Mouse (Mus musculus) liver, embryonic 12.5 days (tissue): Measurements from ENCODE around the gene Erg28. TPM values are rescaled to one million over a fixed set of nuclear protein-coding genes. Genes with fewer than 3 reads are reported as not detected.

ENCODE experiments used
- ATAC-seq: fragments of 200-750 bp; cut with Nextera tagmentation; 2 replicates; pipeline ENCODE4 v1.8.0; 2017; ENCODE audit warnings: moderate number of reproducible peaks, mild to moderate bottlenecking, moderate library complexity
- H3K27ac ChIP-seq: fragments of 300-500 bp; sonication (generic); 2 replicates; pipeline ENCODE4 v1.5.1; 2016; ENCODE audit warnings: mild to moderate bottlenecking
- H3K27me3 ChIP-seq: fragments of 300-500 bp; sonication (generic); replicated peaks from 2 replicates; pipeline ENCODE4 v1.6.1; 2016; ENCODE audit warnings: mild to moderate bottlenecking, moderate library complexity
- H3K36me3 ChIP-seq: fragments of 300-500 bp; sonication (generic); 2 replicates; pipeline ENCODE4 v1.6.1; 2016; ENCODE audit warnings: mild to moderate bottlenecking, moderate library complexity
- H3K4me1 ChIP-seq: fragments of 300-500 bp; sonication (generic); 2 replicates; pipeline ENCODE4 v1.6.1; 2016
- H3K4me2 ChIP-seq: fragments of 300-500 bp; sonication (generic); 2 replicates; pipeline ENCODE4 v1.6.1; 2016; ENCODE audit warnings: mild to moderate bottlenecking, moderate library complexity
- H3K4me3 ChIP-seq: fragments of 300-500 bp; sonication (generic); 2 replicates; pipeline ENCODE4 v1.5.1; 2016; ENCODE audit warnings: mild to moderate bottlenecking, moderate library complexity
- H3K9ac ChIP-seq: fragments of 300-500 bp; sonication (generic); 2 replicates; pipeline ENCODE4 v1.6.1; 2016; ENCODE audit warnings: mild to moderate bottlenecking, moderate library complexity
- H3K9me3 ChIP-seq: fragments of 300-500 bp; sonication (generic); replicated peaks from 2 replicates; pipeline ENCODE4 v1.6.1; 2016; ENCODE audit warnings: mild to moderate bottlenecking, moderate library complexity
- WGBS: fragments of 180-500 bp; shearing (Covaris S2); methylation state at CpG from one replicate; pipeline ENCODE4 v1.1.7; 2016; ENCODE audit not compliant: insufficient replicate concordance; 5-methylcytosine and 5-hydroxymethylcytosine counted together
- polyA plus RNA-seq: library from polyadenylated mRNA; unstranded; fragments of >200 nt; fragmentation: Nextera tagmentation; extraction: Ambion mirVana; gene quantifications from 2 replicates; pipeline ENCODE4 v1.2.1, GENCODE M21; 2016

The Erg28 gene
- polyA plus RNA-seq, 1 experiment from 2014 or later: 99.3 TPM

DNA sequence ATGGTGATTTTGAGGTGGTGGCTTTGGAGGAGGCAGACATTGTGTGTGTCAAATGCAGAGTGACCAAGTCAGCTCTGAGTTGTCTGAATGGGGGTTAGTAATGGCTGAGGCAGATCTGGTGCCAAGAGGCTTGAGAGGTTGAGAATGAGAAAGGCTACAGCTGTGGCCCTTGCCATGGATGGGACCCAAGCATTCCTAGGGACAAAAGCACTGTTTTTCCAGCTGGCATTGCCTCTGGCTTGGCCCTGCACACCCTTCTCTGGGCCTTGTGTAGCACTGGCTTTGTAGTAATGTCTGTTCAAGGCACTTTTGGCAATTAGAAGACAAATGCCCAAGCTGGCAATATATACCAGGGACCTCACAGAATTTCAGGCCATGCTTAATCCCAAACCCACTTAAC is 13.4 kb downstream of the Erg28 start:
- no peak overlapping the region for H3K27ac ChIP-seq
- no peak overlapping the region for H3K9ac ChIP-seq
- H3K27me3 ChIP-seq: no peaks in the 10 kb centered on the region
- H3K4me1 ChIP-seq: peaks cover 5% of the 10 kb centered on the region; the same call in 1 of the 2 replicates
- H3K4me2 ChIP-seq: no peak overlapping the region
- H3K36me3 ChIP-seq: peaks cover 51% of the 10 kb centered on the region
- H3K9me3 ChIP-seq: no peaks in the 10 kb centered on the region
- ATAC-seq: no peak
- no peak overlapping the region for H3K4me3 ChIP-seq

DNA sequence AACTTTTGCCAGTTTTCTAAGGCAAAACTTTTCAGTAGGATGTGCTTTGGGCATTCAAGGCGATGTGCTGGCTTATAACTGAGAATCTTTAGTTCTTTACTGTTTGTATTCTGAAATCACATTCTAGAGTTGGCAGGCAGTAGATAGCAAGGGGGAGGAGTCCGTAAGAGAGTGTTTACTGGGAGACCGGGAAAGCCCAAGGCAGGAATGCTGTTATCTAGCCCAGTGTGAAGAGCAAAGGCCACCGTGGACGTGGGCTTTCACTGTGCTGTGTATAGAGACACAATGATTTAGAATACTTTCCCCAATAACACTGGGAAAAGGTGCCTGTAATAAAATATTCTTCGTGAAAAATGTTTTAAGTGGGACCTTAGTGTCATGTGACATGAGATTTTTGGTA is 14.6 kb downstream of the Erg28 start:
- H3K27ac ChIP-seq: no peak overlapping the region
- no peak overlapping the region for H3K4me3 ChIP-seq
- H3K27me3 ChIP-seq: no peaks in the 10 kb centered on the region
- H3K4me1 ChIP-seq: peaks cover 5% of the 10 kb centered on the region; the same call in 1 of the 2 replicates
- H3K36me3 ChIP-seq: peaks cover 40% of the 10 kb centered on the region
- H3K4me2 ChIP-seq: no peak overlapping the region
- H3K9ac ChIP-seq: no peak overlapping the region
- peak; percentile 64; the same call in 1 of the 2 replicates for ATAC-seq
- WGBS: 38% methylated on average over 6 of the region's 6 CpGs
- no peaks in the 10 kb centered on the region for H3K9me3 ChIP-seq

DNA sequence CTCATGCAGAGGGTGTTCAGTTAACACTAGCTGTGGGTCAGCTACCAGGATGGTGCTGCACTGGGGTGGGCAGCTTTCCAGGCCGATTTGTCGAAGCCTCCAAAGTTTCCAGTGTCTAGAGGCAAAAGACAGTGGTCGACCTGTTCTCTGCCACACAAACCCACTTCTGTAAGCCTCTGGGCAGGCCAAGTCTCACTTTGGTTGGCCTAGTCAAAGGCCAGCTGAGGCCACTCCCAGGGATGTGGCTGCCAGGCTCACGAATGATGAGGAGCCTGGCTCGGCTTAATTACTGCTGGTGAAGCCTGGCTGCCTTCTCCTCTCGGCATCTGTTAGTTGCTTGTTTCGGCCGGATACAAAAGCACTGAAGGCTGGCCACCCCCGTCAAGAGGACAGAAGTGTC is 24.3 kb downstream of the Erg28 start:
- H3K9ac ChIP-seq: no peak overlapping the region
- no peak for ATAC-seq
- H3K9me3 ChIP-seq: no peaks in the 10 kb centered on the region
- 70% methylated on average over 9 of the region's 9 CpGs for WGBS
- H3K4me1 ChIP-seq: no peaks in the 10 kb centered on the region
- H3K4me3 ChIP-seq: no peak overlapping the region
- no peak overlapping the region for H3K27ac ChIP-seq
- no peak overlapping the region for H3K4me2 ChIP-seq
- no peaks in the 10 kb centered on the region for H3K36me3 ChIP-seq
- H3K27me3 ChIP-seq: no peaks in the 10 kb centered on the region

DNA sequence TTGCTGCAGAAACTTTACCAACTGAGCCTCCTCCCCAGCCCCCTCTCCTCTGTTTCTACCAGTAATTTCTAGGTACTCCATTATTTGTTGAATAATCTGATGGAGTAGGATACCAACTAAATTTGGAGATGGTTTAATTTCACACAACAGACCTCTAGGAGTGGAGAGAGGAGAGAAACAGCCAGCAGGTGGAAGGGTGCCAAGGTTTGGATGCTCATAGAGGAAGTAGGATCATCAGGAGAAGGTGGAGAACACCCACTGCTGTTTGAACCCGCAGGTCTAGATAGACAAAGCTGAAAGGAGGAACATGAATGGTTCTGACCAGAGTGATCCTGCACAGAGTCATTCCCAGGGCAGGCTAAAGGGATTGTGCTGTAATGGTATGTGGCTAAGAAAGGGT is 28.8 kb downstream of the Erg28 start:
- ATAC-seq: no peak
- H3K9ac ChIP-seq: no peak overlapping the region
- H3K9me3 ChIP-seq: no peaks in the 10 kb centered on the region
- 44% methylated on average over 1 of the region's 1 CpGs for WGBS
- H3K4me2 ChIP-seq: no peak overlapping the region
- no peak overlapping the region for H3K27ac ChIP-seq
- H3K27me3 ChIP-seq: no peaks in the 10 kb centered on the region
- no peaks in the 10 kb centered on the region for H3K36me3 ChIP-seq
- H3K4me1 ChIP-seq: no peaks in the 10 kb centered on the region
- H3K4me3 ChIP-seq: no peak overlapping the region

DNA sequence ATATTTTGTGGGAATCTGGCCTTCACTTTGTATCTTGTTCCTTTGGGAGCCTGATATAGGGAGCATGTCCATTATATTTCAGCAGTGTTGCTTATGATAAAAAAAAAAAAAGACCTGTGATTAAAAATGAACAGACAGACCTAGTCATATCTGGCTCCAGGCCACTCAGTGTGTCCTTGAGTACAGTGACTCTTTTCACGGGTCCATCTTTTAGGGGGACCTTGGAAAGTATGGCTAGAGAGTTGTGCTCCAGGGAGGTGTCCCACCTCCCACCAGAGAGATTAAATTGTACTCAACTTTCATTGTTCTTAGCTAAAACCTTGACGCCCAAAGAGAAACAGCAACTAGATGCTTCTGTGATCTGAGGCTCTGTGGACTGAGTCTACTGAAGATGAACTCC is 30.3 kb downstream of the Erg28 start:
- WGBS: 57% methylated on average over 2 of the region's 2 CpGs
- no peak for ATAC-seq
- Histone ChIP-seq H3K9ac (no peak overlapping the region), H3K4me1 (no peaks in the 10 kb centered on the region), H3K36me3 (no peaks in the 10 kb centered on the region), H3K4me2 (no peak overlapping the region), H3K9me3 (no peaks in the 10 kb centered on the region), H3K4me3 (no peak overlapping the region), H3K27me3 (no peaks in the 10 kb centered on the region), H3K27ac (no peak overlapping the region)

DNA sequence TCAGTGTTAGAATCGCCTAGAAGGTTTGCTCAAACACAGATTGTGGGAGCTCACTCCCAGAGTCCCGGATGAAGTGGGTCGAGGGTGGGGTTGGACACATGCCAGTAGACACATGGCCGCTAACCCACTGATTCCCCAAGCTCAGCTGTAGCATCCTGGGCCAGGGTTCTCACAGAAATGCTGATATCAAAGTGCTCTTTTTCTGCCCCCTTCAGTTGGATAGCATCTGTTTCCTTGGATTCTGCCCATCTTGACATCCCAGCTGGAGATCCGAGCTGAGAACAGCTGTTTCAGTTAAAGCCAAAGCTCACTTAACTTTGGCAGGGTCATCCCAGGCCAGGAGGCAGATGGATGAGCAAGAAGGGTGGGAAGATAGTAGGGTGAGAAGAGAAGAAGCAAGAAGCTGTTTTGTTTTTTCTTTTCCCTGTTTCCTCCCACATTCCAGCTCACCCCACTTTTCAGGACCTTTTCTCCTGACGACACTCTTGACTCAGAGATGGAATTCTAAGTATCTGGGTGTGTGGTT is 31.5 kb downstream of the Erg28 start:
- Histone ChIP-seq H3K4me2 (no peak overlapping the region), H3K4me1 (no peaks in the 10 kb centered on the region), H3K36me3 (no peaks in the 10 kb centered on the region), H3K9ac (no peak overlapping the region), H3K9me3 (no peaks in the 10 kb centered on the region), H3K27ac (no peak overlapping the region), H3K4me3 (no peak overlapping the region), H3K27me3 (no peaks in the 10 kb centered on the region)
- 56% methylated on average over 6 of the region's 6 CpGs for WGBS
- no peak for ATAC-seq

DNA sequence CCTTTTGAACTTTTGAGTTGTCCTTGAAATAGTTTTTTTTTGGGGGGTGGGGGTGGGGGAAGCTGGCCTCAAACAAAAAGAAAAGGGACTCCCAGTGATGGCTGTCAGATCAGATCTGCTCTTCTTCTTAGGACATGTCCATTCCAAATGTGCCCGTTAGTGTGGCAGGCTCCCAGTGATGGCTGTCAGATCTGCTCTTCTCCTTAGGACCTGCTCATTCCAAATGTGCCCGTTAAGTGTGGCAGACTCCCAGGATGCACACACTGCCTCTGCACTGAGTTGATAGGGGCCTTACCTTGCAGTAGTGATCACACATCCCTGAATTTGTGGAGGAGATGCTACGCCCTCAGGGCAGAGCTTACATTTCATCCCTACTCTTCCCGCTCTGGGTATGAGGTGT is 32.2 kb downstream of the Erg28 start:
- 69% methylated on average over 4 of the region's 4 CpGs for WGBS

DNA sequence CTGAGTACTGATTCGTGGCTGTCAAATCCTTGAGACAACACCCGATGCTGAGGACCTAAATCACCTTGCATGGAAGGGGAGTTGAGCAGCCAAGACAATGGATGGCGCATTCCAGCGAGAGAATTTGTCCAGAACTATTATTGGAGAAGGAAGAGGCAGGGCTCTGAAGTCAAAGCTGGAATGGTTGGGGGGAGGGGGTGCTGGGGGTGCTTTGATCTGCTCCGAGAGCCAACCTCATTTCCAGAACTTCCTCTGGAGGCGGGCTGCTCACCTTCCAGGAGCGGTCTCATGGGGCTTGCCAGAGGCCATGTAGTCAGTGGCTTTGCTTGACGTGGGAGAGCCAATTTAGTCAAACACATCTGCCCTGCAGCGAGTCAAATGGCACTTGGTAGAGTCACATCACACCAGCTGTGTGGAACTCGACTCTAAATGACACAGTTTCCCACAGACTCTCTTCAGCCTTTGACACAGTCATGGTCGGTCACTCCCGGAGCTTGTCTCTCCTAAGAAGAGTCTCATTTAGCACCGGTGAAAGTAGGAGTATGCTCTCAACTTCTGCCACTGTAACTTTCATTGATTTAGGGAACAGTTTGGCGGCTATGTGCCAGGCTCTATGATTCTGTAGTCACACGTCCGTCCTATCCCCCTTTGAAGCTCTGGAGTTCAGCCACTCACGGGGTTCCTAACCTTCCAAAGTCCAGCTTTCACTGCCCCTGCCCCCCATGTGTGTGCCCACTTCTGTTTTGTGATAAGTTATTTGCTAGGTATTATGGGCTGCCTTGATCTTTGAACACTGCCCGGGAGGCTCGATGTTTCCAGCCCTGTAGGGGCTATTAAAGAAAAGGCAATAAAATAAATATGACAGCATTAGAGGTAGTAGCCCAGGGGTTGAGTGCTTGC is 39.2 kb downstream of the Erg28 start:
- Histone ChIP-seq H3K4me1 (no peaks in the 10 kb centered on the region), H3K27ac (0 out of 2 replicates have a peak overlapping the region, but pooled peaks have one; percentile 11), H3K27me3 (no peaks in the 10 kb centered on the region), H3K9ac (no peak overlapping the region), H3K4me2 (no peak overlapping the region), H3K36me3 (no peaks in the 10 kb centered on the region), H3K4me3 (no peak overlapping the region), H3K9me3 (no peaks in the 10 kb centered on the region)
- peak; percentile 32 for ATAC-seq
- WGBS: 62% methylated on average over 19 of the region's 19 CpGs

More for the DNA sequence above, 32.2 kb downstream of the Erg28 start:
- Histone ChIP-seq H3K9me3 (no peaks in the 10 kb centered on the region), H3K36me3 (no peaks in the 10 kb centered on the region), H3K9ac (no peak overlapping the region), H3K27ac (no peak overlapping the region), H3K27me3 (no peaks in the 10 kb centered on the region), H3K4me3 (no peak overlapping the region), H3K4me1 (no peaks in the 10 kb centered on the region), H3K4me2 (no peak overlapping the region)
- no peak for ATAC-seq

DNA sequence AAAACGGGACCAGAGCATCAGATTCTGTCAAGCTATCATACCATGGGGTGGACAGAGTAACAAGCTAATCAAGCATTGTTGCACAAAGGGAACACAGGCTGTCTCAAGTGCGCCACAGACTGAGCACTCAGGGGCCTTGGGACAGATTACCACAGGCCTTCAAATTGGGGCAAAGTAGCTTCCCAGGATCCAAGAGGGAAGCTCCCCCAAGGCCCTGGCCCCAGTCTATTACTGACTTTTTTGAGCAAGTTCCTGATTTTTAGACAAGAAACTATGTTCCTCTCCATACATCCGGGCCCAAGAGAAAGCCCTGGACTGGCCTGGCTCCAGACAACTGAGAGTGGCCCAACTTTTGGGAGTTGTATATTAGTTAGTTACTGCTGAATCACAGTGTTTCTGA is 42.7 kb downstream of the Erg28 start:
- H3K9me3 ChIP-seq: no peaks in the 10 kb centered on the region
- 61% methylated on average over 3 of the region's 3 CpGs for WGBS
- H3K4me3 ChIP-seq: no peak overlapping the region
- 0 out of 2 replicates have a peak, but pooled peaks cover 5% of the 10 kb centered on the region for H3K4me1 ChIP-seq
- ATAC-seq: no peak
- H3K27me3 ChIP-seq: no peaks in the 10 kb centered on the region
- H3K9ac ChIP-seq: no peak overlapping the region
- no peak overlapping the region for H3K4me2 ChIP-seq
- H3K27ac ChIP-seq: no peak overlapping the region
- no peaks in the 10 kb centered on the region for H3K36me3 ChIP-seq

DNA sequence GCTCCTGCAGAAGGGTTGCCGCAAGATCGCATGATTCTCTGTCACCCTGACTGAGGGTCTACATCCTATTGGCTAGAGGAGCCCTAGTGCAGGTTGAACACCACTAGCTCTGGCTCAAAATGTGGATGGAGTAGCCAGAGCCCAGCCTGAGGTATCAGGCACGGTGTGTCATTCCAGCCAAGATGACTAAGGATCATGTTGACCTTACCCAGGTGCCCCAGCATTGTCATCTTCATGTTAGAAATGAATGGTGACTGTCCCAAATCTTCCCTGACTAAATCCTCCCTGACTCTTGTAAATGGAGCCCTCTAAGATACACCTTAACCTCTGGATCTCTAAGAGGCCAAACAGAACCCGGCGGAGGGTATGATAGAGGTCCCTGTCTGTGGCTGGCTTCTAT is 44.6 kb downstream of the Erg28 start:
- H3K4me2 ChIP-seq: no peak overlapping the region
- H3K9ac ChIP-seq: no peak overlapping the region
- H3K27ac ChIP-seq: no peak overlapping the region
- H3K9me3 ChIP-seq: no peaks in the 10 kb centered on the region
- H3K4me1 ChIP-seq: 0 out of 2 replicates have a peak, but pooled peaks cover 5% of the 10 kb centered on the region
- ATAC-seq: no peak
- 80% methylated on average over 5 of the region's 5 CpGs for WGBS
- H3K4me3 ChIP-seq: no peak overlapping the region
- no peaks in the 10 kb centered on the region for H3K36me3 ChIP-seq
- H3K27me3 ChIP-seq: no peaks in the 10 kb centered on the region

DNA sequence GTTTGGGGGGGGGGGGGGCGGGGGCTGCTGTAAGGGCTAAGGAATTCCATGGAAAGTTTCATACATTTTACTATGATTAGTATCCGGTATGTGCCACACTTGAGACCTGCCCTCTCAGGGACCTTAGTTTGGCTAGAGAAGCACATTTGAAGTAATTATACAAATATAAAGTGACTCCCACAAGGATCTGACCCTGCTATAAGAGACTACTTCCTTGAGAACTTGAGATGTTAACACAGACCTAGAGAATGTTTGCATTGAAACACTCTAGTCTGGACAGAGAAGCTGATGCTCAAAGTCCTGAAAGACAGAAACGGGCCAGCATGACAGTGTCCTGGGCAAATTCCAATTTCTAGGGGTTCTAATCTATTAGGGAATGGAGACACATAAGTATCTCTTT is 45.4 kb downstream of the Erg28 start:
- no peak overlapping the region for H3K4me3 ChIP-seq
- 53% methylated on average over 3 of the region's 3 CpGs for WGBS
- H3K4me1 ChIP-seq: 0 out of 2 replicates have a peak, but pooled peaks cover 5% of the 10 kb centered on the region
- H3K9me3 ChIP-seq: no peaks in the 10 kb centered on the region
- no peaks in the 10 kb centered on the region for H3K36me3 ChIP-seq
- H3K27ac ChIP-seq: no peak overlapping the region
- no peak for ATAC-seq
- no peak overlapping the region for H3K4me2 ChIP-seq
- H3K27me3 ChIP-seq: no peaks in the 10 kb centered on the region
- no peak overlapping the region for H3K9ac ChIP-seq

DNA sequence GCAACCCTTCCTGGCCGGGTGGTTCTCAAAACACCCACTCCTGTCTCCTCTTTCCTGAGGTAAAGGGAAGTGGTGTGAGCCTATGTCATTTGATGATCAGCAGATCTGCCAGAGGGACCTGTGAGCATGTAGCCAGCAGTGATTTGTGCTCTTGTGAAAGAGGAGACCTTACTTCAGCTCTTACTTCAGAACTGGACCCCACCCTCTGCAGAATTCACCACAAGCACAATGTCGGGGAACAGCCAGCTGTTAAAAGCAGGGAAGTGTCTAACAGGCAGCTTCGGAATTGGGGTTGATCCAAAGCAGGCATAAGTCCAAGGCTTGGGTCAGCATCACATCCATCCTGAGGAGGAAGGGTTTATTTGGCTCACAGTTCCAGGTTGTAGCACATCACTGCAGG is 53.0 kb downstream of the Erg28 start:
- 0 out of 2 replicates have a peak, but pooled peaks cover 10% of the 10 kb centered on the region for H3K27me3 ChIP-seq
- H3K9me3 ChIP-seq: no peaks in the 10 kb centered on the region
- no peaks in the 10 kb centered on the region for H3K36me3 ChIP-seq
- H3K4me1 ChIP-seq: no peaks in the 10 kb centered on the region
- H3K27ac ChIP-seq: no peak overlapping the region
- H3K4me2 ChIP-seq: no peak overlapping the region
- ATAC-seq: no peak
- no peak overlapping the region for H3K4me3 ChIP-seq
- no peak overlapping the region for H3K9ac ChIP-seq
- WGBS: 46% methylated on average over 3 of the region's 3 CpGs
